Mouse (Mus musculus) neural tube, embryonic 13.5 days (tissue): ENCODE results near the gene A730061H03Rik. TPM values are rescaled to one million over a fixed set of nuclear protein-coding genes. Genes with fewer than 3 reads are reported as not detected.

Source experiments
- ATAC-seq: fragments of 200-750 bp; cut with Nextera tagmentation; 2 replicates; pipeline ENCODE4 v1.8.0; 2017; ENCODE audit warnings: low read depth, mild to moderate bottlenecking, moderate TSS enrichment, moderate library complexity
- H3K27ac ChIP-seq: fragments of 300-500 bp; sonication (generic); replicated peaks from 2 replicates; pipeline ENCODE4 v1.5.1; 2015; ENCODE audit warnings: moderate library complexity, mild to moderate bottlenecking, inconsistent platforms
- H3K27me3 ChIP-seq: fragments of 300-500 bp; sonication (generic); 2 replicates; pipeline ENCODE4 v1.6.1; 2015; ENCODE audit warnings: mild to moderate bottlenecking, inconsistent platforms
- H3K36me3 ChIP-seq: fragments of 300-500 bp; sonication (generic); 2 replicates; pipeline ENCODE4 v1.6.1; 2015; ENCODE audit warnings: mild to moderate bottlenecking, inconsistent platforms
- H3K4me1 ChIP-seq: fragments of 300-500 bp; sonication (generic); replicated peaks from 2 replicates; pipeline ENCODE4 v1.6.1; 2015; ENCODE audit warnings: inconsistent platforms
- H3K4me2 ChIP-seq: fragments of 300-500 bp; sonication (generic); 2 replicates; pipeline ENCODE4 v1.6.1; 2015; ENCODE audit warnings: inconsistent platforms, mild to moderate bottlenecking, moderate library complexity
- H3K4me3 ChIP-seq: fragments of 300-500 bp; sonication (generic); 2 replicates; pipeline ENCODE4 v1.5.1; 2015; ENCODE audit warnings: mild to moderate bottlenecking, inconsistent platforms
- H3K9ac ChIP-seq: fragments of 300-500 bp; sonication (generic); 2 replicates; pipeline ENCODE4 v1.6.1; 2015; ENCODE audit warnings: moderate library complexity, mild to moderate bottlenecking, inconsistent platforms
- H3K9me3 ChIP-seq: fragments of 300-500 bp; sonication (generic); 2 replicates; pipeline ENCODE4 v1.6.1; 2016; ENCODE audit warnings: inconsistent platforms
- WGBS: fragments of 180-500 bp; shearing (Covaris S2); methylation state at CpG from one replicate; pipeline ENCODE4 v1.1.7; 2015; 5-methylcytosine and 5-hydroxymethylcytosine counted together
- polyA plus RNA-seq: library from polyadenylated mRNA; unstranded; fragments of >200 nt; fragmentation: Nextera tagmentation; extraction: Ambion mirVana; gene quantifications from 2 replicates; pipeline ENCODE4 v1.2.1, GENCODE M21; 2015

A730061H03Rik gene
- polyA plus RNA-seq, 1 experiment from 2014 or later = 0.59 TPM

GRCm38 (mm10) chr14:55536116-55536745 is 24.0 kb downstream of the A730061H03Rik start:
- 53% methylated on average over 6 of the region's 6 CpGs for WGBS
- Histone ChIP-seq H3K4me2 (no peak overlapping the region), H3K9ac (no peak overlapping the region), H3K9me3 (no peaks in the 10 kb centered on the region), H3K4me3 (no peak overlapping the region), H3K4me1 (peaks cover 21% of the 10 kb centered on the region), H3K36me3 (no peaks in the 10 kb centered on the region), H3K27me3 (no peaks in the 10 kb centered on the region), H3K27ac (no peak overlapping the region)
- ATAC-seq = no peak

- H3K4me3 ChIP-seq = no peak overlapping the region
- H3K4me1 ChIP-seq = no peaks in the 10 kb centered on the region
- no peak overlapping the region for H3K27ac ChIP-seq
- H3K27me3 ChIP-seq = peaks cover 23% of the 10 kb centered on the region; the same call in 1 of the 2 replicates
- H3K36me3 ChIP-seq = no peaks in the 10 kb centered on the region
- no peak overlapping the region for H3K9ac ChIP-seq
- 17% methylated on average over 3 of the region's 3 CpGs for WGBS
- H3K9me3 ChIP-seq = no peaks in the 10 kb centered on the region
- no peak for ATAC-seq
- H3K4me2 ChIP-seq = no peak overlapping the region
Measured at GRCm38 (mm10) chr14:55527940-55528339, 32.3 kb downstream of the A730061H03Rik start.

- peaks cover 35% of the 10 kb centered on the region for H3K27me3 ChIP-seq
- no peak overlapping the region for H3K9ac ChIP-seq
- H3K27ac ChIP-seq = no peak overlapping the region
- 82% methylated on average over 2 of the region's 2 CpGs for WGBS
- no peaks in the 10 kb centered on the region; the same call in 1 of the 2 replicates for H3K4me1 ChIP-seq
- no peak overlapping the region for H3K4me3 ChIP-seq
- H3K4me2 ChIP-seq = no peak overlapping the region
- no peaks in the 10 kb centered on the region for H3K9me3 ChIP-seq
- H3K36me3 ChIP-seq = no peaks in the 10 kb centered on the region
- ATAC-seq = no peak
Measured at GRCm38 (mm10) chr14:55526674-55527073, 33.5 kb downstream of the A730061H03Rik start.

GRCm38 (mm10) chr14:55524785-55525184 is 35.4 kb downstream of the A730061H03Rik start, which contains the start of gene Nrl:
Gene Nrl, minus strand, starts transcription at chr14:55524981.
- ATAC-seq = no peak
- H3K4me2 ChIP-seq = no peak within 1 kb of the TSS
- no peaks in the 10 kb centered on the region for H3K9me3 ChIP-seq
- H3K27me3 ChIP-seq = peaks cover 31% of the 10 kb centered on the region
- 52% methylated on average over 8 of the region's 8 CpGs for WGBS
- peaks cover 7% of the 10 kb centered on the region for H3K4me1 ChIP-seq
- no peak within 1 kb of the TSS for H3K4me3 ChIP-seq
- H3K36me3 ChIP-seq = no peaks in the 10 kb centered on the region
- H3K27ac ChIP-seq = no peak within 1 kb of the TSS
- H3K9ac ChIP-seq = no peak within 1 kb of the TSS

- Histone ChIP-seq H3K36me3 (no peaks in the 10 kb centered on the region), H3K27me3 (peaks cover 32% of the 10 kb centered on the region), H3K27ac (no peak overlapping the region), H3K9me3 (no peaks in the 10 kb centered on the region), H3K4me2 (no peak overlapping the region), H3K4me3 (no peak overlapping the region), H3K4me1 (peaks cover 14% of the 10 kb centered on the region), H3K9ac (no peak overlapping the region)
- no peak for ATAC-seq
- WGBS = 46% methylated on average over 4 of the region's 4 CpGs
Measured at GRCm38 (mm10) chr14:55524062-55524461, 36.1 kb downstream of the A730061H03Rik start.

- peak; percentile 81 for ATAC-seq
- peaks cover 29% of the 10 kb centered on the region for H3K4me1 ChIP-seq
- peak overlapping the region; percentile 87 for H3K4me2 ChIP-seq
- 1% methylated on average over 61 of the region's 61 CpGs for WGBS
- peak overlapping the region; percentile 80 for H3K27ac ChIP-seq
- peak overlapping the region; percentile 51 for H3K4me3 ChIP-seq
- H3K9me3 ChIP-seq = no peaks in the 10 kb centered on the region
- H3K36me3 ChIP-seq = no peaks in the 10 kb centered on the region
- peak overlapping the region; percentile 76 for H3K9ac ChIP-seq
- peaks cover 31% of the 10 kb centered on the region for H3K27me3 ChIP-seq
Measured at GRCm38 (mm10) chr14:55520451-55521361, 39.5 kb downstream of the A730061H03Rik start.

- H3K4me3 ChIP-seq = no peak overlapping the region
- no peak overlapping the region for H3K4me2 ChIP-seq
- no peak for ATAC-seq
- peaks cover 29% of the 10 kb centered on the region for H3K4me1 ChIP-seq
- H3K27ac ChIP-seq = no peak overlapping the region
- no peak overlapping the region for H3K9ac ChIP-seq
- no peaks in the 10 kb centered on the region for H3K36me3 ChIP-seq
- H3K27me3 ChIP-seq = peaks cover 30% of the 10 kb centered on the region
- 60% methylated on average over 4 of the region's 4 CpGs for WGBS
- H3K9me3 ChIP-seq = no peaks in the 10 kb centered on the region
Measured at GRCm38 (mm10) chr14:55519604-55520003, 40.6 kb downstream of the A730061H03Rik start.

- 29% methylated on average over 2 of the region's 2 CpGs for WGBS
- Histone ChIP-seq H3K9me3 (no peaks in the 10 kb centered on the region), H3K9ac (no peak overlapping the region), H3K4me1 (peaks cover 29% of the 10 kb centered on the region), H3K27ac (peak overlapping the region; percentile 33; the same call in 1 of the 2 replicates), H3K36me3 (no peaks in the 10 kb centered on the region), H3K4me3 (no peak overlapping the region), H3K4me2 (no peak overlapping the region), H3K27me3 (peaks cover 24% of the 10 kb centered on the region)
- ATAC-seq = peak; percentile 45; the same call in 1 of the 2 replicates
Measured at GRCm38 (mm10) chr14:55518897-55519296, 41.3 kb downstream of the A730061H03Rik start.

GRCm38 (mm10) chr14:55515846-55516245 is 44.4 kb downstream of the A730061H03Rik start:
- peaks cover 9% of the 10 kb centered on the region; the same call in 1 of the 2 replicates for H3K27me3 ChIP-seq
- no peak overlapping the region for H3K4me3 ChIP-seq
- no peak overlapping the region for H3K9ac ChIP-seq
- H3K27ac ChIP-seq = no peak overlapping the region
- ATAC-seq = no peak
- 92% methylated on average over 4 of the region's 4 CpGs for WGBS
- no peaks in the 10 kb centered on the region for H3K36me3 ChIP-seq
- H3K4me2 ChIP-seq = no peak overlapping the region
- H3K9me3 ChIP-seq = no peaks in the 10 kb centered on the region
- peaks cover 32% of the 10 kb centered on the region for H3K4me1 ChIP-seq

- H3K27ac ChIP-seq = no peak overlapping the region
- peaks cover 23% of the 10 kb centered on the region for H3K4me1 ChIP-seq
- no peak overlapping the region for H3K9ac ChIP-seq
- no peaks in the 10 kb centered on the region for H3K27me3 ChIP-seq
- H3K36me3 ChIP-seq = no peaks in the 10 kb centered on the region
- no peak overlapping the region for H3K4me2 ChIP-seq
- 73% methylated on average over 10 of the region's 10 CpGs for WGBS
- no peak for ATAC-seq
- H3K9me3 ChIP-seq = no peaks in the 10 kb centered on the region
- no peak overlapping the region for H3K4me3 ChIP-seq
Measured at GRCm38 (mm10) chr14:55513927-55514326, 46.3 kb downstream of the A730061H03Rik start.

- peak; percentile 49; the same call in 1 of the 2 replicates for ATAC-seq
- no peaks in the 10 kb centered on the region for H3K27me3 ChIP-seq
- H3K4me3 ChIP-seq = no peak overlapping the region
- no peaks in the 10 kb centered on the region for H3K9me3 ChIP-seq
- H3K36me3 ChIP-seq = peaks cover 20% of the 10 kb centered on the region
- H3K9ac ChIP-seq = 0 out of 2 replicates have a peak overlapping the region, but pooled peaks have one; percentile 41
- 59% methylated on average over 7 of the region's 7 CpGs for WGBS
- H3K27ac ChIP-seq = no peak overlapping the region
- no peak overlapping the region for H3K4me2 ChIP-seq
- peaks cover 14% of the 10 kb centered on the region; the same call in 1 of the 2 replicates for H3K4me1 ChIP-seq
Measured at GRCm38 (mm10) chr14:55511037-55511436, 49.2 kb downstream of the A730061H03Rik start.
